Mouse (Mus musculus): Measurements from ENCODE around the gene Ltbp4. TPM values are rescaled to one million over a fixed set of nuclear protein-coding genes. Genes with fewer than 3 reads are reported as not detected.

Gene Ltbp4
- polyA plus RNA-seq, 1 experiment from 2014 or later = 40.7 TPM

- Histone ChIP-seq H3K36me3 (ENCODE audit: control insufficient read depth, insufficient read depth) (peaks cover 12% of the 10 kb centered on the region; the same call in 1 of the 2 replicates), H3K9me3 (ENCODE audit: control insufficient read depth) (no peaks in the 10 kb centered on the region), H3K4me3 (ENCODE audit: low read depth, low read length) (no peak overlapping the region), H3K4me1 (replicated peaks; ENCODE audit: control insufficient read depth, insufficient read depth, low read length) (no peaks in the 10 kb centered on the region), H3K4me2 (replicated peaks; ENCODE audit: low read depth) (no peak overlapping the region), H3K27me3 (replicated peaks; ENCODE audit: control insufficient read depth, insufficient read depth, low read length) (peaks cover 8% of the 10 kb centered on the region), H3K27ac (ENCODE audit: low read depth, low read length) (no peak overlapping the region), H3K9ac (ENCODE audit: low read depth, low read length) (no peak overlapping the region)
- WGBS = 38% methylated on average over 13 of the region's 13 CpGs
- no peak for TF ChIP-seq CTCF (IDR thresholded peaks at IDR 0.05; ENCODE audit: low read depth)
- ATAC-seq = no peak
These were observed 15.2 kb downstream of the Ltbp4 start for GRCm38 (mm10) chr7:27322291-27322690.

GRCm38 (mm10) chr7:27319411-27319810 is 18.1 kb downstream of the Ltbp4 start:
- H3K9ac ChIP-seq (ENCODE audit: low read depth, low read length) = no peak overlapping the region
- H3K9me3 ChIP-seq (ENCODE audit: control insufficient read depth) = 0 out of 2 replicates have a peak, but pooled peaks cover 1% of the 10 kb centered on the region
- no peak for TF ChIP-seq CTCF (IDR thresholded peaks at IDR 0.05; ENCODE audit: low read depth)
- H3K4me3 ChIP-seq (ENCODE audit: low read depth, low read length) = no peak overlapping the region
- H3K36me3 ChIP-seq (ENCODE audit: control insufficient read depth, insufficient read depth) = peaks cover 12% of the 10 kb centered on the region; the same call in 1 of the 2 replicates
- WGBS = 91% methylated on average over 22 of the region's 22 CpGs
- no peaks in the 10 kb centered on the region for H3K27me3 ChIP-seq (replicated peaks; ENCODE audit: control insufficient read depth, insufficient read depth, low read length)
- no peaks in the 10 kb centered on the region for H3K4me1 ChIP-seq (replicated peaks; ENCODE audit: control insufficient read depth, insufficient read depth, low read length)
- no peak for ATAC-seq
- no peak overlapping the region for H3K27ac ChIP-seq (ENCODE audit: low read depth, low read length)
- no peak overlapping the region for H3K4me2 ChIP-seq (replicated peaks; ENCODE audit: low read depth)

GRCm38 (mm10) chr7:27315958-27316357 is 21.5 kb downstream of the Ltbp4 start:
- Histone ChIP-seq H3K27ac (ENCODE audit: low read depth, low read length) (no peak overlapping the region), H3K9ac (ENCODE audit: low read depth, low read length) (no peak overlapping the region), H3K4me2 (replicated peaks; ENCODE audit: low read depth) (no peak overlapping the region), H3K4me3 (ENCODE audit: low read depth, low read length) (no peak overlapping the region), H3K9me3 (ENCODE audit: control insufficient read depth) (0 out of 2 replicates have a peak, but pooled peaks cover 7% of the 10 kb centered on the region), H3K4me1 (replicated peaks; ENCODE audit: control insufficient read depth, insufficient read depth, low read length) (no peaks in the 10 kb centered on the region), H3K27me3 (replicated peaks; ENCODE audit: control insufficient read depth, insufficient read depth, low read length) (no peaks in the 10 kb centered on the region), H3K36me3 (ENCODE audit: control insufficient read depth, insufficient read depth) (peaks cover 16% of the 10 kb centered on the region; the same call in 1 of the 2 replicates)
- 53% methylated on average over 7 of the region's 7 CpGs for WGBS
- TF ChIP-seq CTCF (IDR thresholded peaks at IDR 0.05; ENCODE audit: low read depth) = no peak
- no peak for ATAC-seq

- H3K4me3 ChIP-seq (ENCODE audit: low read depth, low read length) = no peak overlapping the region
- H3K9ac ChIP-seq (ENCODE audit: low read depth, low read length) = no peak overlapping the region
- 0 out of 2 replicates have a peak, but pooled peaks cover 7% of the 10 kb centered on the region for H3K9me3 ChIP-seq (ENCODE audit: control insufficient read depth)
- no peak overlapping the region for H3K4me2 ChIP-seq (replicated peaks; ENCODE audit: low read depth)
- no peaks in the 10 kb centered on the region for H3K27me3 ChIP-seq (replicated peaks; ENCODE audit: control insufficient read depth, insufficient read depth, low read length)
- peaks cover 8% of the 10 kb centered on the region; the same call in 1 of the 2 replicates for H3K36me3 ChIP-seq (ENCODE audit: control insufficient read depth, insufficient read depth)
- peak; percentile 42 for TF ChIP-seq CTCF (IDR thresholded peaks at IDR 0.05; ENCODE audit: low read depth)
- no peak for ATAC-seq
- H3K27ac ChIP-seq (ENCODE audit: low read depth, low read length) = no peak overlapping the region
- 90% methylated on average over 3 of the region's 3 CpGs for WGBS
- no peaks in the 10 kb centered on the region; the same call in 1 of the 2 replicates for H3K4me1 ChIP-seq (replicated peaks; ENCODE audit: control insufficient read depth, insufficient read depth, low read length)
These were observed 23.1 kb downstream of the Ltbp4 start for GRCm38 (mm10) chr7:27314393-27314792.

GRCm38 (mm10) chr7:27311651-27312284 is 25.7 kb downstream of the Ltbp4 start:
- Histone ChIP-seq H3K27me3 (replicated peaks; ENCODE audit: control insufficient read depth, insufficient read depth, low read length) (no peaks in the 10 kb centered on the region), H3K9ac (ENCODE audit: low read depth, low read length) (no peak overlapping the region), H3K27ac (ENCODE audit: low read depth, low read length) (no peak overlapping the region), H3K9me3 (ENCODE audit: control insufficient read depth) (0 out of 2 replicates have a peak, but pooled peaks cover 7% of the 10 kb centered on the region), H3K4me1 (replicated peaks; ENCODE audit: control insufficient read depth, insufficient read depth, low read length) (no peaks in the 10 kb centered on the region; the same call in 1 of the 2 replicates), H3K4me3 (ENCODE audit: low read depth, low read length) (no peak overlapping the region), H3K36me3 (ENCODE audit: control insufficient read depth, insufficient read depth) (0 out of 2 replicates have a peak, but pooled peaks cover 5% of the 10 kb centered on the region), H3K4me2 (replicated peaks; ENCODE audit: low read depth) (no peak overlapping the region)
- no peak for TF ChIP-seq CTCF (IDR thresholded peaks at IDR 0.05; ENCODE audit: low read depth)
- WGBS = 86% methylated on average over 12 of the region's 12 CpGs
- ATAC-seq = no peak

GRCm38 (mm10) chr7:27310996-27311535 is 26.4 kb downstream of the Ltbp4 start:
- no peak overlapping the region for H3K4me3 ChIP-seq (ENCODE audit: low read depth, low read length)
- TF ChIP-seq CTCF (IDR thresholded peaks at IDR 0.05; ENCODE audit: low read depth) = no peak
- 61% methylated on average over 8 of the region's 8 CpGs for WGBS
- H3K9ac ChIP-seq (ENCODE audit: low read depth, low read length) = no peak overlapping the region
- H3K9me3 ChIP-seq (ENCODE audit: control insufficient read depth) = 0 out of 2 replicates have a peak, but pooled peaks cover 7% of the 10 kb centered on the region
- no peaks in the 10 kb centered on the region; the same call in 1 of the 2 replicates for H3K4me1 ChIP-seq (replicated peaks; ENCODE audit: control insufficient read depth, insufficient read depth, low read length)
- no peak for ATAC-seq
- no peak overlapping the region for H3K27ac ChIP-seq (ENCODE audit: low read depth, low read length)
- H3K4me2 ChIP-seq (replicated peaks; ENCODE audit: low read depth) = no peak overlapping the region
- H3K27me3 ChIP-seq (replicated peaks; ENCODE audit: control insufficient read depth, insufficient read depth, low read length) = no peaks in the 10 kb centered on the region
- H3K36me3 ChIP-seq (ENCODE audit: control insufficient read depth, insufficient read depth) = 0 out of 2 replicates have a peak, but pooled peaks cover 5% of the 10 kb centered on the region

Data from intestine, postnatal 0 days (tissue).